Mouse (Mus musculus) adrenal gland, postnatal 4 days (tissue): ENCODE results near the gene Rps24. TPM values are rescaled to one million over a fixed set of nuclear protein-coding genes. Genes with fewer than 3 reads are reported as not detected.
"Not testable (repeated sequence)": the region's sequence is repeated elsewhere in the genome, so short reads cannot be mapped to it uniquely, and the experiment has no call there.

ENCODE experiments used
- DNase-seq, 2 experiments: peaks; one replicate each; pipeline ENCODE4 v3.0.0; 2021 to 2022; ENCODE audit warnings: low spot score in 2 of 2, mixed read lengths in 2 of 2
- long read RNA-seq, 2 experiments: library from polyadenylated mRNA; stranded (forward); transcript quantifications; one replicate each; pipeline ENCODE4 v2.0.0; 2021
- total RNA-seq, 2 experiments: library from RNA; stranded (reverse); gene quantifications; 2 replicates each; pipeline ENCODE4 v1.2.3; 2021

Gene Rps24
- 1,000 to 10,000 TPM; 1,962 to 2,011 TPM for total RNA-seq
- long read RNA-seq, experiment 1, transcript Rps24-210 (5 exons, 1,613 nt): major isoform, 50 of 128 reads
- long read RNA-seq, experiment 1, partial matches to known transcripts: 32 of 128 reads
- long read RNA-seq, experiment 1, other reads (novel, unspliced or antisense): 44 of 128 reads
- long read RNA-seq, experiment 2, transcript Rps24-204 (4 exons, 2,769 nt): minor isoform, 6 of 104 reads
- long read RNA-seq, experiment 2, transcript Rps24-210 (5 exons, 1,613 nt): major isoform, 37 of 104 reads
- long read RNA-seq, experiment 2, partial matches to known transcripts: 24 of 104 reads
- long read RNA-seq, experiment 2, other reads (novel, unspliced or antisense): 35 of 104 reads

DNA sequence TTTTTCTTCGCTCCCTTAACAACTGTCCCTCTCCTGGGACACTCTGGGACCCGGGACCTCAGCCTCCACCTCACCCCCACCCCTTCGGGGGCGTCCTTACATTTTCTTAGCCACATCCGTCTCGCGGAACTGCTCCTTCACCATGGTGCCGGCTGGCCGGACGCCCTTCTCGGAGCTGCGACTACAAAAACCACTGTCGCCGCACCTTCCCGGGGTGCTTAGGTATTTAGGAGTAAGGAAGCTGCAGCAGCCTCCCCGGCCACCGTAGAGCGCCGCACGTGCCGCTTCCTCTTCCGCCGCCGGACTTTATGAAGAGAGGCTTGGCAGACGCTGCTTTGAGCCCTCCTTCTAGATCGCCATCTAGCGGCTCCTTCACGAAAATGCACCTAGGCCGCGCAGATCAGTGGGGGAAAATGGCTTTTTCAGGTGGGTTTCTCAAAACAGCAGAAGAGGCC, at the start of gene Rps24, which contains the start of gene Polr3a:
Gene Rps24, plus strand, starts transcription at position 353 of the 455 bp plus-strand sequence.
Gene Polr3a, minus strand, starts transcription at position 286 of the 455 bp plus-strand sequence.
- peak; percentile 62 to 76 for DNase-seq

DNA sequence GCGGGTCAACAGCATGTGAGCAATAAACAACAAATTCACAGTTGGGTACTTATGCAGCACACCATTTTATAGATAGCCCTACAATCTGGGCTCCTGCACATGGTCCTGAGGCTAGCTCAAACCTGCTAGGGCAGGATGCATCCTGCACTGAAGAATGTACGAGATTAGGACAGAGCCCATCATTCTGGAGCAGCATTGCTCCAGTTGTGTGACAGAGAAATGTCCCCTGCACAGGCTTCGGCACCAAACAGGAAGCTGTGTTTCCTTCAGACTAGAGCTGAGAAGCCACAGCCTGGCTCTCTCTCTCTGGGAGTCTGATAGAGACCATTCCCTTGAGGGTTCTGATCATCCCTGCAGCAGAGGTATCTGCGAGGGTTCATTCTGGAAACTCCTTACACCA, 43.4 kb upstream of the Rps24 start:
- DNase-seq: not testable (repeated sequence)

DNA sequence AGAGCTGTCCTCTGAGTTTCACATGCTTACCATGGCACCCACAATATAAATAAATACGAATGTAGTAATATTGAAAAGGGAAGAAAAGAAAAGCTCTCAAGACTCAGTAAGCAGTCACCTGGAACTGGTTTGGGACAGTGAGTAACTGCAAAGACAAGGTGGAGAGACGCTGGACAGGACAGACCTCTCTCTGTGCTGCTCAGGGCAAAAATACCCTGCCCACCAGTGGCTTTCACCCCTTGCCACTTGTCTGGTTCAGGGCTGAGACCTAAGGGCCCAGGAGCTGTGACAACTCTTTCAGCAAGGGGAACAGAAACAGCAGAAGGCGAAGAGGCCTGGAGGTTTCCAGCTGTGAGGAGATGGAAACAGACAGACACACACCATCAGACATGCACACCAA, 28.7 kb upstream of the Rps24 start:
- DNase-seq: no peak

DNA sequence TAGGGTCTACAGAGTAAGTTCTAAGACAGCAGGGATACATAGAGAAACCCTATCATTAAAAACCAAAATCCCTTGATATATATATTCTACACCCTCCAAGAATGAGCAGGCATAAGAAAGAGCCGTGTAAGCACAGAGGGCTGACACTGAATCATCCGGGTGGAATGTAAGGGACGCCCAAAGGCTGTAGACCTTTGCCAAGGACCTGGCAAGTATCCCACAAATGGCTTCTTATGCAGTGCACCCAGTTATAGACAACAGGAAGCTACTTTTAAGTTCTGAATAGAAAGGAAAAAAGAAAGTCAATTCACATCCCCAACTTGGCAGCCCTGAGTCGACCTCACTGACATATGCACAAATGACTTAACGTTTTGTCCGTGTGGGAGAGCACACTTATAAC, 18.1 kb upstream of the Rps24 start:
- no peak for DNase-seq

DNA sequence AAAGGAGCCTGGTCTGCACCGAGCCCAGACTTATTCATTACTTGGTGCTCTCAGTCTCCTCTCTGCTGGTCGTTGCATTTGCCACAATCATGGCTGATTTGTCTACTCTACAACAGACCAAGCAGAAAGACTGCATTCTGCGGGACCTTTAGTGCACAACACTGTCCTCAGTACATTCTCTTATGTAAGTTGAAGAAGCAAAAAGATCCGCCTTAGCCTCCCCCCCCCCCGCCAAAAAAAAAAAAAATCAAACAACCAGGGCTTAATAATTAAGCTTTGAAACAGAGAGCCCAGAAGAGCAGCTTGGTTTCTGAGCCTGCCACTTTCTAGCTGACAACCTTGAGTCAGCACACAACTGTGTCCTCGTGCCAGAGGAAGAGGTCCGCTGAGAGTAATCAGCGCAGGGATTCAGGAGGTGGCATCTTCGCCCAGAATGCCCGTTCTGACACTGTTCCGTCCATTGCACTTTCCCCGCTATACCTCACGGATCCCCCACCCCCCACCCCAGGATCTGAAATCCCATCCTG, 621 bp upstream of the Rps24 start:
- DNase-seq: no peak

DNA sequence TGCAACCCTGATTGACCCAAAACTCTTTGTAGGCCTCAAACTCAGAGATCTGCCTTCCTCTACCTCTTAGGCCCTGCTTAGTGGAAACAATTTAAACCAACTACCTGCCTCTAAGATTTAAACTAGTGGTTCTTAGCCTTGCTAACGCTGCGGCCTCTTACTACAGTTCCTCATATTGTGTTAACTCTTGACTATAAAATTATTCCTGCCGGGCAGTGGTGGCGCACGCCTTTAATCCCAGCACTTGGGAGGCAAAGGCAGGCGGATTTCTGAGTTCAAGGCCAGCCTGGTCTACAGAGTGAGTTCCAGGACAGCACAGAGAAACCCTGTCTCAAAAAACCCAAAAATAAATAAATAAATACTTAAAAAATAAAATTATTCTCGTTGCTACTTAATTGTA, 2.8 kb downstream of the Rps24 start:
- not testable (repeated sequence) for DNase-seq

DNA sequence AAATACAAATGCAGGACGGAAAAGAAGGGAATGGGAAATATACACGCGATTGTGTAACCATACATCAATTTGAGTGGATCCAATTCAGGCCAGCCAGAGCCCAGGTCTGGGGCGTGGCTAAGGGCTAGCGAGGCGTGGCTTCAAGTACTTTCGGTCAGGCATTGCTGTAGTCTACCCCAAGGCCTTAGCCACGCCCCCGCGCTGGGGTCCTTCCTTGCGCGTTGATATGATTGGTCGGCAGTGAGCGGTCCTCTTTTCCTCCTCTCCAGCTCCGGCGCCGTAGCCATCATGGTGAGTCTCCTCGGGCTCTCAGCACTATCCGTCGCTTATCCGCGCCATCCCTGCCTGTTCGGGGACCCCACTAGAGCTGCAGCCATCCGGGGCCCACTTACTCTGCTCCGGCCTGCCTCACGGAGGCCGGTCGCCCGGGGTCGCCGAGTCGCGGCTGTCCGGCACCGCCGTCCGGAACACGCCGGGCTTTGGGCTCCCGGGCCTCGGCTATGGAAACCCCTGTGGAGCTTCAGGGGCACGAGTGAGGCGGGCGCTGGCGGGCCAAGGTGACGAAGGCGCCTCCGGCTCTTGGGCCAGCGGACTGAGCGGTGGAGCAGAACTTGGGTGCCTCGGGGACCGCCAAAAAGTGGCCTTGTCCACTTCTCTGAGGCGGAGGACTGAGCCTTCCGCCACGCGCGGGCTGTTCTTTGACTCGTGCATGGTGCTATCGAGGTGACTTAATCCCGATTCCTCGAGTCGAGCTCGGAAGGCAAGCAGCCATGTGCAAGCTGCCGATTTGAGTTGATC, 3.7 kb downstream of the Rps24 start:
- peak; percentile 94 for DNase-seq

DNA sequence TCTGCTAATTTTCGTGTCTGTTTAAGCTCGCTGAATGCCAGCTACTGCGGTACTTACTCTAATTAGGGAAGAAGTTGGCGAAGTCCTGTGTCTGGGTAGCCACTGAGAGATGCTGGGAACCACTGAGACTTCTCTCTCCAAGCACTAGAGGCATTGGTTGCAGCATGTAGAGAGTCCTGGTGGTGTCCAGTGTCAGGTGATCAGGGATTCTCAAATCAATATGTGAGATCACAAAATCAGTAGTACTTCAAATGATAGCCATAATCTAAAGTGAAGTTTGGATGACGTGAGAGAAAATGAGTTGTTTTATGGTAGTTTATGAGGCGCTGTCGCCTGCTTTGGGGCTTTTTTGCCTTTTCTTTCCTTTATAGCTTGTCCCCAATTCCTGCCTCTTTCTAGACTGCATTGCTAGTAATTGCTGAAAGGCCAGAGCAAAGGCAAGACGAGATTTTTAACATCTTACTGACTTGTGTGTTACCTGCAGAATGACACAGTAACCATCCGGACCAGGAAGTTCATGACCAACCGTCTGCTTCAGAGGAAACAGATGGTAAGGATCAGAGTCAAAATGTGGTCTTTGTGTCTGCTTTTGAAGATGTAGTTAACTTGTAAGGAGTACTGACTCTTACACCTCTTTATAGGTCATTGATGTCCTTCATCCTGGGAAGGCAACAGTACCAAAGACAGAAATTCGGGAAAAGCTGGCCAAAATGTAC, 4.5 kb downstream of the Rps24 start:
- no peak for DNase-seq

DNA sequence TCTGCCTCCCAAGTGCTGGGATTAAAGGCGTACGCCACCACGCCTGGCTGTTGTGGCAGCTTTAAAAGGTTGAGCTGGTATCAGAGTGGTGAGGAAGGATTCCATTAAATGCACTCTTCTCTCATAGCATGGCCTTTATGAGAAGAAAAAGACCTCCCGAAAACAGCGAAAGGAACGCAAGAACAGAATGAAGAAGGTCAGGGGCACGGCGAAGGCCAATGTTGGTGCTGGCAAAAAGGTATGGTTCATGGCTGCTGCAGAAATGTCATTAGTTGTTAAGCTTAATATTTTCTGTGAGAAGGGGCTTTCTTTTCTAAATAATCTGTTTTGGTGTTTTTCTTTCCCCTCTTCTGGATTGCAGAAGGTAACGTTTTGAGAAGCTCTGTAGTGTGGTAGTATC, 6.3 kb downstream of the Rps24 start:
- DNase-seq: no peak

DNA sequence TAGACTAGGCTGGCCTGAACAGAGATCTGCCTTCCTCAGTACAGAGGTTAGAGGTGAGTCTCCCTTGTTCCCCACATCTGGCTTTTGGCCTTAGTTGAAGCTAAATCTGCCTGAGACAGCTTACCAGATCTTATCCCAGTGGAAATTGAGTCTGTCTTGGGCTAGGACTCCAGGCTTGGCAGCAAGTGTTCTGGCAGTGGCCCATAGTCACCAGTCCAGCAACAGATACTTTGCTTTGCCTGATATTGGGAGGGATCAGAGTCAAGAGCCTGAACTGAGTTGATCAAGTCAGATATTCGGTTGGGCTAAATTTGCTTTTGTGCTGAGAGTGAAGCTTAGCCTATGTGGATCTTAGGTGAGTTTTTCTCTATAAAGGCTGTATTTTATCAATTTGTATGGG, 9.6 kb downstream of the Rps24 start:
- DNase-seq: no peak

DNA sequence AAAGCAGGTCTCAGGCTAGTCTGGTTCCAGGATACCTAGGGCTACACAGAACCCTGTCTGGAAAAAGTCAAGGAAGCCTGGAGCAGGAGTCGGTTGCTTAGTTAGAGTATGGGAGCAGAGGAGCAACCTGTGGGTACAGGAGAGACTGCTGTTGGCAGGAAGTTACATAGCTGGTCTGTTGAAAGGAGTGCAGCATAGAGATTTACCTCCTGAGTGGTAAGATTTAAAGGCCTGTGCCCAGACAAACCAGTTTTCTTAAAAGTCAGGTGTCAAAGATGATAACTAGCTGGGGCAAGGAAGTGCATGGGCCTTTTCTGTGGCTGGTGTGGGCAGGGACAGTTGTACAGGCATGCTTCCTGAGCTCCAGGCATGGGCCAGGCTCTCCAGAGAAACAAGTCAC, 10.5 kb downstream of the Rps24 start:
- DNase-seq: no peak

DNA sequence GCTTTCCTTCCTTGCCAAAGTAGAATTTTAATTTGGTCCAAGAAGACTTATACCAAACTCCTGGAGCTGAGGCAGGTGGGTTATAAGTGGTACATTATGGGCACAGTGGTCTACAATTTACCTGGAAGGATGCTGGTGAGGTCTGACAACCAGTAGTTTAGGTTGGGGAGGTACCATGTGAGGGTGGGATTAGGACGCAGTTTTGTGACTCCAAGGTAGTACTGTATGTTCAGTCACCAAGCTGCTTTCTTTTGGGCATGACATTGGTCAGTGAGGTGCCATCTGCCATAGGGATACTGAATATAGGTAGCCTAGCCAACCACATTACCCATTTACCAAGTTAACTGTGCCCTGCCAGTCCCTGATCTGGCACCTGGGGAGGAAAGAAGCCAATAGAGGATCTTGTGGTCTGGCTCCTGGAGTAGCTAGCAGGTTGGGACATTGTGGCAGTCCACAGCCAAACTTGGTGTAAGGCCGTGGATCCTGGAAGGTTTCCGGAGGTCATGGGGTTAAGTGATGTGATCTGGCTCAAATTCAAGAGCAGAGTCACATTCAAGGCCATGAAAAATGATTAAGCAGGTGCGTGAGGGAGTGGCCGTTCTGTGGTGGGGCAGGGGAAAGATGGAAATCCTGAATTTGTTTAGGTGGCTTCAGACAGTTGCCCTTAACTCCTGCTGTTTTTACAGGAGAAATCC, 11.8 kb downstream of the Rps24 start:
- DNase-seq: no peak

DNA sequence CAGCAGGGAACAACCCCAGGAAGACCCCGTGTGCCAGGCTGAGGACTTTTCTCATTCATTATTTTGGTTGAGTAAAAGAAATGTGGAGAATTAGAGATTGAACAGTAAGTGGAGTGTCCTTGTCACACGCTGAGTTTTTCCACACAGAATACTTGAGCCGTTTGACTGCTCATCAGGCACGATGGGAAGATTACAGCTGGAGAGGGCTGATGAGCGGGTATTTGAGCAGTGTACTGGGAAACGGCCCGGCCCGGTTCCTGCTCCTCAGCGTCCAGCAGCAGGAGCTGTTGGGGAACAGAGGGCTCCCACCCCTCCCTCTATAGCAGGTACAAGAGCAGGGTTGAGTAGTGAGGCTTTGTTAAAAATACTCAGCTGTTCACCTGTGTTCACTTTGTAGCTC, 12.6 kb downstream of the Rps24 start:
- DNase-seq: no peak

DNA sequence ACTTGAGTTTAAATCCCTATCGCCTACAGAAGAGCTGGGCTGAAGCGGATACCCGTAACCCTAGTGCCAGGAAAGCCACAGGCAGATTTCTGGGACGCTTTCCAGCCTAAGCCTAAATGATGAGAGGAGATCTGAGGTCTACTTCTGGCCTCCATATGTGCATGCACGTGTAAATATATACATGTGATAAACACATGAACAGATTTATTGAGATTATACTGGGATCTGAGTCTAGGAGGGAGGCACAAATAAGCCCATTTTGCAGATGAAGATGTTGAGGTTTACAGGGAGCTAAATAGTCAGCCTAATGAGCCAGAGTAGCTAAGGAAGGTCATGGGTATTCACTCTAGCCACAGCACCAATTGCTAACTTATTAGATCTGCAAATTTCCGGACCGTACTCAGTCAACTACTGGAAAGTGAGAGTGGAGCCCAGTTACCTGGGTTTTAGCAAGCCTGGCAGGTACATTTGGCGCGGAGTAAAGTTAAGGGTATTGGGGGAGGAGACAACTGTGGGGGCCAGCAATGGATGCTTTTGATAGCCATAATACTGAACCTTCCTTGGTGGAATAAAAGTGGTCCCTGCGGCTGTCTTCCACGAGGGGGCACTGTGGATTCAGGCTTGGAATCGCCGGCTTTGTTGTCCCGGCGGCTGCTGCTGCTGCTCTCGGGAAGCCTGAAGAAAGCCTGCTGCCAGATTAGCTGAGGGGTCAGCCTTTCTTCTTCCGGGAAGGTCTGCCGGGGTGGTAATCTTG, 13.3 kb downstream of the Rps24 start:
- peak; percentile 58 to 78 for DNase-seq

DNA sequence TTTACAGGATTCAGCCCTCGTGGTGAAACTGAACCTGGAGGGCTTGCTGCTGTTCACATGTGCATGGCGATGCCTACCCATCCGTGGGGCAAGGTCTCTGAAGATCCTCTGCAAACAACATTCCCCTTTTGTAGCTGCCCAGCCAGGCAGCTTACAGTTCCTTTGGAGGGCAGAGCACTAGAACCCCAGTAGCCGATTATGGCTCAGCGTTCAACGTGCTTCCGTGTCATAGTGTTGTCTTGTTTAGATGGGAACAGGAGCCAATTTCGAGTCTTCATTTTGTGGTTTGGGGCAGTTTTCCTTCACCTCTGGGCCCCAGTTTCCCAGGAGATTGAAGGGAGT, 13.9 kb downstream of the Rps24 start:
- no peak for DNase-seq

DNA sequence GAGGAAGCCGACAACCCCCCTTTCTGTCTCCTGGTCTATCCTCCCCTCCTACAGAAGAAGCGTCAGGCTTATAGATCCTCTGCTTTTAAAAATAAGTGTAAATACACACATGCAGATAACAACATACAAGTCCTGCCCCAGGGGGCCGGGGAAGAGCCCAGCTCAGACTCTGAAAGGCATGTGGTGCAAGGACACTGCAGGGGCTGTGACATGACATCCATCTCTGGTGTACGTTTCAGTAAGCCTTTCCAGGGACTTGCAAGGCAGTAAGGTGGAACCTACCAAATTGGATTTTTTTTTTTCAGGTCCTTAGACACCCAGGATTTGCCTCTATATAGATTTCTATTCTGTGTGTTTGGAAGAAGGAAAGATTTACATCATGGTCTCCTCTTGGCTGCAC, 14.3 kb downstream of the Rps24 start:
- DNase-seq: no peak

DNA sequence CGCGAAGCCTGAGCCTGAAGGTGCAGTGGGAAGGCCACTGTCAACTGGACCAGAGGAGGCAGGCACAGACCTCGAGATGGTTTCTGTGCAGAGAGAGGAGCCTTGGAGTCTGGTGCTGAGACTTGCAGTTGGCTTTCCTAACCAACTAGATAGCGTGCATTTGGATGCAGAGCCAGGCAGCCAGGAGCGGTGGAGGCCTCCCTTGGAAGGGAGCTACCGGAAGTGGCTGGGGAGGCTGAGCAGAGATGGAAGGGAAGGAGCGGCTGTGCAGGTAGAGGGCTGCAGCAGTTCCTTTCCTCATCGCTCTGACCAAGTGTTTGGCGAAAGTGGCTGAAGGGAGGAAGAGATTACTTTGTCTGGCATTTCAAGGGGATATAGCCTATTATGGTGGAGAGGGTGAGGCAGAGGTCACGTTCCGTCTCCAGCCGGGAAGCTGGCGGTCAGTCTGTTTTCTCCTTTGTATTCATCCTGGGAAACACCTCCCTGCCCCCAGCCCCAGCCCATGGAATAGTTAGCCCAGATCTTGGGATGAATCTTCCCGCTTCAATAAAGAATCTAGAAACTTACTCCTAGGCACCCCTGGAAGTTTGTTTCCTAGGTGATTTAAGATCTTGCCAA, 20.6 kb downstream of the Rps24 start:
- no peak for DNase-seq

DNA sequence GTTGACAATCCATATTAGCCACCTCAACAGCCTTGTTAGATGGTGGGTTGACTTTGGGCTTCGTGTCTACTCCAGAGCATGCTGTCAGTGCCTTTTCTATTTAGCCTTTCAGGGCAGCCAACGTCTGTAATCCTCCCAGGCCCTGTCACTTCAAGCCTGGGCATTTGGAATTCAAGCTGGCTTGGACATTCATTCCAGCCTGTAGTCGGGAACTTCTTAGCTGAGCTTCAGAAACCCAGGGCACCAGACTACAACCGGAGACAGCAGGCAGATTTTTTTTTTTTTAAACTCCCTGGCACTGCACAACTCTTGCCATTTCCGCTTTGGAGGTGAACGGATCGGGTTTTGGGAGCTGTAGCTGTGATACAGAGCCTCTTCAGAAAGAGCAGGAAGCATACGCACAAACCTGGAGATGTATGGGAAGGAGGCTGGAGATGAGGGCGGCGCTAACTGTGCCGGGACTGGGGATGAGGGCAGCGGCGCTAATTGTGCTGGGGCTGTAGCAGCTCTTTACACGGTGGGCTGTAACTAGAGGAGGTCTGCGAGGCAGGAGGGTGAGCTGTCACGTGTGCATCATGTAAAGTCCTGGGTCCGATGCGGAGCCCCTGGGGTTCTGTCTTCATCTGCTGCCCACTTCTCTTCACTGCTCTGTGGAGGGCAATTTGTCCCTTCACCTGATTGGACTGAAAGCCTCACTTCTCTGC, 21.3 kb downstream of the Rps24 start:
- DNase-seq: no peak

DNA sequence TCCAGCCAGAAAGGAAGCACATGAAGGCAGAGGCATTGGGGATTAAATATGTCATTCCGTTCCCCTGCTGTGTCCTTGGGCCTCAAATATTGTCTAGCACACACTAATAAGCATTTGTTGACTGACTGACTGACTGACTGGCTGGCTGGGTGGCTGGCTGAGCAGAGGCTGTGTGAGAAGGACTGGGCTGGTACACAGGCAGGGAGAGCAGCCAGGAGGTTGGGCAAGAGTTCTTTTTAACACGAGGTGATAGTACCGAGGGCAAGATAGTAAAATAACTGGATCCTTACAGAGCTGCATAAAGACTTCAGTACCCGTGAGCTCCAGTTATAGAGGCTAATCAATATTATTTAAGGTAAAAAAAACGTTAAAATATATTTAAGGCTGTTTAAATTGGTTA, 22.6 kb downstream of the Rps24 start:
- no peak for DNase-seq
